Mouse (Mus musculus) MEL (cell line): ENCODE results near the gene Gstp1.

Source experiments
- CHD1 ChIP-seq: IDR thresholded peaks from 2 replicates; pipeline ENCODE4 v1.6.1; 2012; ENCODE audit warnings: low read depth, mild to moderate bottlenecking, inconsistent platforms, low read length, improper control_type of control experiment
- CTCF ChIP-seq, 3 experiments: IDR thresholded peaks in 2 of 3; conservative IDR thresholded peaks in 1 of 3; 2 replicates each; pipeline ENCODE4 v1.5.1; 2011 to 2012; ENCODE audit warnings: low read length in 3 of 3, low read depth in 2 of 3, mild to moderate bottlenecking in 2 of 3, improper control_type of control experiment in 1 of 3, inconsistent platforms in 1 of 3, mixed read lengths in 1 of 3, moderate library complexity in 1 of 3; ENCODE audit not compliant: control insufficient read depth in 1 of 3, insufficient read depth in 1 of 3, poor library complexity in 1 of 3, severe bottlenecking in 1 of 3
- EP300 ChIP-seq, 2 experiments: IDR thresholded peaks; 2 replicates each; pipeline ENCODE4 v1.6.1; 2011; ENCODE audit warnings: improper control_type of control experiment in 2 of 2, low read length in 2 of 2, low read depth in 1 of 2, mild to moderate bottlenecking in 1 of 2
- HCFC1 ChIP-seq: IDR thresholded peaks from 2 replicates; pipeline ENCODE4 v1.6.1; 2012; ENCODE audit warnings: low read depth, mild to moderate bottlenecking, inconsistent platforms, low read length, improper control_type of control experiment, moderate library complexity
- KAT2A ChIP-seq: conservative IDR thresholded peaks from 2 replicates; pipeline ENCODE4 v1.6.1; 2012; ENCODE audit warnings: low read depth, low read length, improper control_type of control experiment, inconsistent platforms
- POLR2A ChIP-seq, 2 experiments: IDR thresholded peaks; 2 replicates each; pipeline ENCODE4 v1.6.1; 2011 to 2012; ENCODE audit warnings: low read length in 2 of 2, mild to moderate bottlenecking in 2 of 2, control low read depth in 1 of 2, improper control_type of control experiment in 1 of 2, low read depth in 1 of 2, moderate library complexity in 1 of 2; ENCODE audit not compliant: control insufficient read depth in 1 of 2, insufficient read depth in 1 of 2, poor library complexity in 1 of 2
- TCF12 ChIP-seq: IDR thresholded peaks from 2 replicates; pipeline ENCODE4 v1.6.1; 2014; ENCODE audit warnings: low read depth, mild to moderate bottlenecking, inconsistent platforms, low read length, improper control_type of control experiment, moderate library complexity
- ZKSCAN1 ChIP-seq: IDR thresholded peaks from 2 replicates; pipeline ENCODE4 v1.6.1; 2012; ENCODE audit warnings: low read depth, mild to moderate bottlenecking, inconsistent platforms, low read length, improper control_type of control experiment, moderate library complexity

GRCm38 (mm10) chr19:4011086-4011485 is 26.7 kb downstream of the Gstp1 start:
- no peak for TF ChIP-seq EP300 (IDR thresholded peaks at IDR 0.05; ENCODE audit: low read depth in 1 of 2, low read length in 2 of 2)
- TF ChIP-seq ZKSCAN1, result no peak
- no peak for TF ChIP-seq HCFC1
- TF ChIP-seq TCF12, result no peak
- no peak for TF ChIP-seq POLR2A (IDR thresholded peaks at IDR 0.05; ENCODE audit: control insufficient read depth in 1 of 2, insufficient read depth in 1 of 2, low read depth in 1 of 2, low read length in 2 of 2, poor library complexity in 1 of 2)
- no peak for TF ChIP-seq CHD1
- no peak for TF ChIP-seq KAT2A
- no peak for TF ChIP-seq CTCF (IDR thresholded peaks at IDR 0.05 in 2 of 3, conservative IDR thresholded peaks at IDR 0.05 in 1 of 3; ENCODE audit: control insufficient read depth in 1 of 3, insufficient read depth in 1 of 3, low read depth in 2 of 3, low read length in 3 of 3, poor library complexity in 1 of 3, severe bottlenecking in 1 of 3)
